In genomic region chr5:142877337-142878280, GRCm38 (mm10) we compare ENCODE assay signal across 8 mouse cellular contexts. TPM values are rescaled to one million over a fixed set of nuclear protein-coding genes. Genes with fewer than 3 reads are reported as not detected.
DNase-seq lines count a peak whose midpoint lies in the region; ATAC-seq and TF ChIP-seq lines count a peak whose summit lies in the region.

No protein-coding gene starts in this region.

- H3K27ac ChIP-seq in intestine, postnatal 0 days (ENCODE audit: low read depth, low read length), result no peak overlapping the region
- H3K27ac ChIP-seq in midbrain, embryonic 11.5 days (ENCODE audit: low read depth, low read length), result no peak overlapping the region

- no peak overlapping the region for H3K4me2 ChIP-seq in intestine, postnatal 0 days (replicated peaks; ENCODE audit: low read depth)
- H3K4me2 ChIP-seq in midbrain, embryonic 11.5 days, result no peak overlapping the region

- intact Hi-C loops in left cerebral cortex, postnatal 36 days (cut with DNase I), result loop anchor here (2.0 kb wide), 4 partner anchors 55 to 189 kb away; no protein-coding TSS in a partner anchor

- H3K27me3 ChIP-seq in intestine, postnatal 0 days (replicated peaks; ENCODE audit: control insufficient read depth, insufficient read depth, low read length), result no peaks in the 10 kb centered on the region
- H3K27me3 ChIP-seq in midbrain, embryonic 11.5 days (ENCODE audit: control insufficient read depth, insufficient read depth, low read length), result no peaks in the 10 kb centered on the region

- ATAC-seq in intestine, postnatal 0 days, result peak; percentile 54
- ATAC-seq in midbrain, embryonic 11.5 days (ENCODE audit: low FRiP score), result peak; percentile 76

- TF ChIP-seq CTCF in intestine, postnatal 0 days (IDR thresholded peaks at IDR 0.05; ENCODE audit: low read depth), result peak; percentile 98

- no peak overlapping the region for H3K4me3 ChIP-seq in intestine, postnatal 0 days (ENCODE audit: low read depth, low read length)
- no peak overlapping the region for H3K4me3 ChIP-seq in midbrain, embryonic 11.5 days (ENCODE audit: low read depth, low read length)

- H3K9me3 ChIP-seq in intestine, postnatal 0 days (ENCODE audit: control insufficient read depth), result no peaks in the 10 kb centered on the region
- no peaks in the 10 kb centered on the region for H3K9me3 ChIP-seq in midbrain, embryonic 11.5 days (ENCODE audit: control insufficient read depth, low read length)

- DNase-seq in adrenal gland, adult 2 months, result peak; percentile 88
- DNase-seq in embryo, embryonic 11 days, result peak; percentile 91
- DNase-seq in gastrocnemius, postnatal 25 days, result peak; percentile 82
- DNase-seq in left cerebral cortex, postnatal 36 days (ENCODE audit: low spot score in 2 of 2), result peak; percentile 85
- DNase-seq in midbrain, embryonic 11.5 days (ENCODE audit: low spot score, missing footprints), result peak; percentile 98
- peak; percentile 81 to 83 for DNase-seq in right cerebral cortex, postnatal 36 days (ENCODE audit: low spot score in 2 of 2)
- DNase-seq in urinary bladder, postnatal 36 days (ENCODE audit: low spot score in 2 of 2), result peak; percentile 68 to 82

- no peak overlapping the region for H3K9ac ChIP-seq in intestine, postnatal 0 days (ENCODE audit: low read depth, low read length)
- H3K9ac ChIP-seq in midbrain, embryonic 11.5 days (ENCODE audit: low read length), result no peak overlapping the region

- 29% methylated on average over 11 of the region's 11 CpGs for WGBS in intestine, postnatal 0 days
- 31% methylated on average over 11 of the region's 11 CpGs for WGBS in midbrain, embryonic 11.5 days

- no peaks in the 10 kb centered on the region for H3K4me1 ChIP-seq in intestine, postnatal 0 days (replicated peaks; ENCODE audit: control insufficient read depth, insufficient read depth, low read length)
- peaks cover 18% of the 10 kb centered on the region for H3K4me1 ChIP-seq in midbrain, embryonic 11.5 days (ENCODE audit: control insufficient read depth, insufficient read depth, low read length)

- H3K36me3 ChIP-seq in intestine, postnatal 0 days (ENCODE audit: control insufficient read depth, insufficient read depth), result peaks cover 36% of the 10 kb centered on the region; the same call in 1 of the 2 replicates
- H3K36me3 ChIP-seq in midbrain, embryonic 11.5 days (ENCODE audit: control insufficient read depth, insufficient read depth, low read length), result no peaks in the 10 kb centered on the region; the same call in 1 of the 2 replicates

RNA-seq across cellular contexts. Expression of gene Fbxl18, which starts 17.6 kb away (rescaled TPM):
- 10 to 100 TPM in 1 of 2 experiments, 1 to 10 TPM in 1; 9.6 to 11.4 TPM for total RNA-seq in adrenal gland, adult 2 months (2021)
- 42.3 and 44.3 TPM in 2 replicates for polyA plus RNA-seq in adrenal gland, adult 2 months (2012; rRNA removed)
- total RNA-seq in gastrocnemius, postnatal 25 days (2021), result 1 to 10 TPM; 5.6 to 6.8 TPM
- 5.6 and 6.2 TPM in 2 replicates for polyA plus RNA-seq in intestine, postnatal 0 days (2015; fragmentation: Nextera tagmentation; extraction: Ambion mirVana)
- total RNA-seq in left cerebral cortex, postnatal 36 days (2021), result 10 to 100 TPM; 30.4 to 34.1 TPM
- polyA plus RNA-seq in midbrain, embryonic 11.5 days (2014; fragmentation: Nextera tagmentation; extraction: Ambion mirVana), result 10.5 and 11.8 TPM in 2 replicates

RNA-seq across cellular contexts. Expression of gene Actb, which starts 28.9 kb away (rescaled TPM):
- total RNA-seq in adrenal gland, adult 2 months (2021), result 1,000 to 10,000 TPM; 3,681 to 3,786 TPM
- 3,805 and 4,221 TPM in 2 replicates for polyA plus RNA-seq in adrenal gland, adult 2 months (2012; rRNA removed)
- total RNA-seq in gastrocnemius, postnatal 25 days (2021), result 100 to 1,000 TPM; 487 to 619 TPM
- 22,808 and 23,070 TPM in 2 replicates for polyA plus RNA-seq in intestine, postnatal 0 days (2015; fragmentation: Nextera tagmentation; extraction: Ambion mirVana)
- 1,000 to 10,000 TPM; 2,229 to 2,541 TPM for total RNA-seq in left cerebral cortex, postnatal 36 days (2021)
- 14,142 and 15,094 TPM in 2 replicates for polyA plus RNA-seq in midbrain, embryonic 11.5 days (2014; fragmentation: Nextera tagmentation; extraction: Ambion mirVana)
